In the genomic region with DNA sequence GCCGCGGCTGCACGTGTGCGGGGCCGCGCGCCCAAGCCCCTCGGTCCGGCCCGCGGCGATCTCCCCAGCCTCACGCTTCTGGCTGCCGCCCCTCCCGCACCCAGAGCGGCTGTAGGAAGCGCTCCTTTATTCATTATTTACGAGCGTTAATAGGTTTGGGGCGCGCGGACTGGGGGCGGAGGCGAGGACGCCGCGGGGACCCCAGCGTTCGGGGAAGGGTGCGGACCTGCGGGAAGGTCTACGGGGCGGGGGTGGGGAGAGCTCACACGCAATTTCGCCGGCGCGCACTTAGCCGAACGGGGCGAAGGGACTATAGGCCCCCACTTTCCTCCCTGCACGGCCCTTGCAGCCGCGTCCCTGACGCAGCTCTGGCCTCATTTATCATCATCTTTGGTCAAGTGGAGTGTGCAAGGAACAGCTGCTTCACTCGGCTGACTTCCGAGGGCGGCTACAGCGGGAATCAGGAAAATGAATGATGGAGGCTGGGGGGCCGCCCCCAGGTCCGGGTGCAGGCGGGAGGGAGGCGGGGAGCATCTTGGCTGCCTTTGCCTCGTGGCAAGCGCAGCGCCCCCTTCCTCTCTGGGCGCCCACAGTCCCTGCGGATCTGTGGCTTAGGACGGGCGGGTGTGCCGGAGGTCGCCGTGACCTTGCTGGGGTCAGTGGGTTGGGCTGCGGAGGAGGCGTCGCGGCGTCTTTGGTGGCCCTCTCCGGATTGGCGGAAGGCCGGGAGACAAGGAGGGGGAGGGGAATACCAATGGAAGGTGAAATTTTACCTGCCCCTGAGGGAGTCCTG, we compare ENCODE assay signal across 8 mouse cellular contexts. TPM values are rescaled to one million over a fixed set of nuclear protein-coding genes. Genes with fewer than 3 reads are reported as not detected.
A peak's percentile ranks its signal among the peaks of the same experiment; 100 is the strongest.
DNase-seq lines count a peak whose midpoint lies in the region; ATAC-seq lines count a peak whose summit lies in the region.

No protein-coding gene starts in this region.

- H3K4me1 ChIP-seq in intestine, embryonic 16.5 days (ENCODE audit: control insufficient read depth, insufficient read depth, low read length), result peaks cover 77% of the 10 kb centered on the region

- no peaks in the 10 kb centered on the region for H3K9me3 ChIP-seq in intestine, embryonic 16.5 days (ENCODE audit: control insufficient read depth, low read length)

- DNase-seq in adrenal gland, adult 18-20 months (ENCODE audit: low spot score in 2 of 2), result peak; percentile 57 to 60
- DNase-seq in embryo, embryonic 11.5 days (ENCODE audit: low read depth, low spot score), result peak; percentile 71
- peak; percentile 99 for DNase-seq in heart, adult 11 months
- peak; percentile 81 for DNase-seq in left cerebral cortex, postnatal 4 days
- DNase-seq in mesoderm, embryonic 11.5 days (ENCODE audit: low read depth, low spot score), result peak; percentile 84
- peak; percentile 74 for DNase-seq in right cerebral cortex, postnatal 25 days

- peak overlapping the region; percentile 65 for H3K4me3 ChIP-seq in intestine, embryonic 16.5 days (ENCODE audit: low read length)

- peak overlapping the region; percentile 86 for H3K27ac ChIP-seq in intestine, embryonic 16.5 days (ENCODE audit: low read length)

- peak overlapping the region; percentile 99 for H3K4me2 ChIP-seq in intestine, embryonic 16.5 days (ENCODE audit: low read depth, low read length)

- intact Hi-C loops in left cerebral cortex, postnatal 4 days (cut with DNase I), result loop anchor here (5.0 kb wide), 2 partner anchors 34 to 69 kb away; a partner anchor contains a TSS

- peak; percentile 54 for ATAC-seq in intestine, embryonic 16.5 days
- ATAC-seq in erythroid progenitor cell, adult 5-6 weeks (replicated peaks; ENCODE audit: low FRiP score, poor library complexity, severe bottlenecking), result no peak

- H3K36me3 ChIP-seq in intestine, embryonic 16.5 days (ENCODE audit: control insufficient read depth, insufficient read depth, low read length), result peaks cover 3% of the 10 kb centered on the region; the same call in 1 of the 2 replicates

- H3K9ac ChIP-seq in intestine, embryonic 16.5 days (ENCODE audit: low read depth, low read length), result peak overlapping the region; percentile 74

- WGBS in intestine, embryonic 16.5 days, result under 1% methylated on average over 66 of the region's 71 CpGs

- no peaks in the 10 kb centered on the region for H3K27me3 ChIP-seq in intestine, embryonic 16.5 days (replicated peaks; ENCODE audit: control insufficient read depth, insufficient read depth, low read length)

RNA-seq across cellular contexts. Expression of a gene that starts 46.0 kb away (rescaled TPM):
- 100 to 1,000 TPM; 141 to 185 TPM for total RNA-seq in adrenal gland, adult 18-20 months (2021)
- 81.0 and 95.2 TPM in 2 replicates for polyA plus RNA-seq in intestine, embryonic 16.5 days (2015; fragmentation: Nextera tagmentation; extraction: Ambion mirVana)
- total RNA-seq in left cerebral cortex, postnatal 4 days (2021), result 10 to 100 TPM; 60.3 to 67.5 TPM
- total RNA-seq in erythroid progenitor cell, adult 5-6 weeks (2015; ENCODE audit: low replicate concordance), result 6.3 and 10.8 TPM in 2 replicates
- 10.7 and 34.9 TPM in 2 replicates for total RNA-seq in erythroid progenitor cell, adult 5-6 weeks (2017; ENCODE audit: low replicate concordance)
